Mouse (Mus musculus) liver, embryonic 12.5 days (tissue): ENCODE measurements around the gene Slc16a14. TPM values are rescaled to one million over a fixed set of nuclear protein-coding genes. Genes with fewer than 3 reads are reported as not detected.
"Not testable (repeated sequence)": the region's sequence is repeated elsewhere in the genome, so short reads cannot be mapped to it uniquely, and the experiment has no call there.

ENCODE experiments used
- ATAC-seq: fragments of 200-750 bp; cut with Nextera tagmentation; 2 replicates; pipeline ENCODE4 v1.8.0; 2017; ENCODE audit warnings: moderate number of reproducible peaks, mild to moderate bottlenecking, moderate library complexity
- H3K27ac ChIP-seq: fragments of 300-500 bp; sonication (generic); 2 replicates; pipeline ENCODE4 v1.5.1; 2016; ENCODE audit warnings: mild to moderate bottlenecking
- H3K27me3 ChIP-seq: fragments of 300-500 bp; sonication (generic); replicated peaks from 2 replicates; pipeline ENCODE4 v1.6.1; 2016; ENCODE audit warnings: mild to moderate bottlenecking, moderate library complexity
- H3K36me3 ChIP-seq: fragments of 300-500 bp; sonication (generic); 2 replicates; pipeline ENCODE4 v1.6.1; 2016; ENCODE audit warnings: mild to moderate bottlenecking, moderate library complexity
- H3K4me1 ChIP-seq: fragments of 300-500 bp; sonication (generic); 2 replicates; pipeline ENCODE4 v1.6.1; 2016
- H3K4me2 ChIP-seq: fragments of 300-500 bp; sonication (generic); 2 replicates; pipeline ENCODE4 v1.6.1; 2016; ENCODE audit warnings: mild to moderate bottlenecking, moderate library complexity
- H3K4me3 ChIP-seq: fragments of 300-500 bp; sonication (generic); 2 replicates; pipeline ENCODE4 v1.5.1; 2016; ENCODE audit warnings: mild to moderate bottlenecking, moderate library complexity
- H3K9ac ChIP-seq: fragments of 300-500 bp; sonication (generic); 2 replicates; pipeline ENCODE4 v1.6.1; 2016; ENCODE audit warnings: mild to moderate bottlenecking, moderate library complexity
- H3K9me3 ChIP-seq: fragments of 300-500 bp; sonication (generic); replicated peaks from 2 replicates; pipeline ENCODE4 v1.6.1; 2016; ENCODE audit warnings: mild to moderate bottlenecking, moderate library complexity
- WGBS: fragments of 180-500 bp; shearing (Covaris S2); methylation state at CpG from one replicate; pipeline ENCODE4 v1.1.7; 2016; ENCODE audit not compliant: insufficient replicate concordance; 5-methylcytosine and 5-hydroxymethylcytosine counted together
- polyA plus RNA-seq: library from polyadenylated mRNA; unstranded; fragments of >200 nt; fragmentation: Nextera tagmentation; extraction: Ambion mirVana; gene quantifications from 2 replicates; pipeline ENCODE4 v1.2.1, GENCODE M21; 2016

The Slc16a14 gene
- 0.05 TPM in 1 of 2 replicates, not detected in the other for polyA plus RNA-seq

GRCm38 (mm10) chr1:84934503-84935333 lies at the start of gene Slc16a14:
TSS of gene Slc16a14 (minus strand) at chr1:84935134.
- H3K36me3 ChIP-seq = no peaks in the 10 kb centered on the region
- WGBS = 1% methylated on average over 59 of the region's 59 CpGs
- ATAC-seq = peak; percentile 52
- H3K9me3 ChIP-seq = no peaks in the 10 kb centered on the region
- H3K4me3 ChIP-seq = peak within 1 kb of the TSS; percentile 40
- no peak within 1 kb of the TSS for H3K27ac ChIP-seq
- H3K4me1 ChIP-seq = no peaks in the 10 kb centered on the region; the same call in 1 of the 2 replicates
- peaks cover 29% of the 10 kb centered on the region for H3K27me3 ChIP-seq
- H3K9ac ChIP-seq = no peak within 1 kb of the TSS
- H3K4me2 ChIP-seq = peak within 1 kb of the TSS; percentile 64

GRCm38 (mm10) chr1:84961779-84962178 lies 26.8 kb upstream of the Slc16a14 start:
- not testable (repeated sequence) for H3K9me3 ChIP-seq, H3K36me3 ChIP-seq, H3K27me3 ChIP-seq, H3K4me2 ChIP-seq, H3K4me1 ChIP-seq, H3K4me3 ChIP-seq, H3K9ac ChIP-seq, H3K27ac ChIP-seq, ATAC-seq
- 13% methylated on average over 12 of the region's 12 CpGs for WGBS

GRCm38 (mm10) chr1:84957713-84958112 lies 22.8 kb upstream of the Slc16a14 start:
- H3K27me3 ChIP-seq, H3K4me3 ChIP-seq, H3K27ac ChIP-seq, ATAC-seq, H3K4me2 ChIP-seq, H3K4me1 ChIP-seq, H3K36me3 ChIP-seq, H3K9me3 ChIP-seq, H3K9ac ChIP-seq: not testable (repeated sequence)
- WGBS = 62% methylated on average over 4 of the region's 4 CpGs

- not testable (repeated sequence) for H3K36me3 ChIP-seq, H3K9ac ChIP-seq, H3K9me3 ChIP-seq, H3K27me3 ChIP-seq, ATAC-seq, H3K4me3 ChIP-seq, H3K4me2 ChIP-seq, H3K4me1 ChIP-seq, H3K27ac ChIP-seq
- 79% methylated on average over 3 of the region's 3 CpGs for WGBS
These were observed 21.8 kb upstream of the Slc16a14 start for GRCm38 (mm10) chr1:84956771-84957170.

- Histone ChIP-seq H3K36me3 (no peaks in the 10 kb centered on the region), H3K27me3 (no peaks in the 10 kb centered on the region), H3K4me3 (no peak overlapping the region), H3K4me2 (no peak overlapping the region), H3K4me1 (no peaks in the 10 kb centered on the region), H3K9ac (no peak overlapping the region), H3K27ac (no peak overlapping the region), H3K9me3 (peaks cover 6% of the 10 kb centered on the region; the same call in 1 of the 2 replicates)
- WGBS = 73% methylated on average over 10 of the region's 10 CpGs
- no peak for ATAC-seq
These were observed 17.7 kb upstream of the Slc16a14 start for GRCm38 (mm10) chr1:84952456-84953181.

GRCm38 (mm10) chr1:84951566-84951965 lies 16.6 kb upstream of the Slc16a14 start:
- 76% methylated on average over 3 of the region's 3 CpGs for WGBS
- Histone ChIP-seq H3K27me3 (no peaks in the 10 kb centered on the region), H3K36me3 (no peaks in the 10 kb centered on the region), H3K27ac (no peak overlapping the region), H3K9me3 (peaks cover 2% of the 10 kb centered on the region; the same call in 1 of the 2 replicates), H3K9ac (no peak overlapping the region), H3K4me2 (no peak overlapping the region), H3K4me1 (no peaks in the 10 kb centered on the region), H3K4me3 (no peak overlapping the region)
- ATAC-seq = no peak

GRCm38 (mm10) chr1:84947390-84947789 lies 12.5 kb upstream of the Slc16a14 start:
- Histone ChIP-seq H3K4me1 (no peaks in the 10 kb centered on the region), H3K27me3 (no peaks in the 10 kb centered on the region), H3K4me2 (no peak overlapping the region), H3K27ac (no peak overlapping the region), H3K9me3 (no peaks in the 10 kb centered on the region; the same call in 1 of the 2 replicates), H3K4me3 (no peak overlapping the region), H3K36me3 (no peaks in the 10 kb centered on the region), H3K9ac (no peak overlapping the region)
- peak; percentile 57; the same call in 1 of the 2 replicates for ATAC-seq
- WGBS = 55% methylated on average over 2 of the region's 2 CpGs

- no peak overlapping the region for H3K9ac ChIP-seq
- H3K27ac ChIP-seq = no peak overlapping the region
- H3K4me3 ChIP-seq = no peak overlapping the region
- no peak overlapping the region for H3K4me2 ChIP-seq
- no peaks in the 10 kb centered on the region for H3K9me3 ChIP-seq
- WGBS = 67% methylated on average over 3 of the region's 3 CpGs
- ATAC-seq = no peak
- H3K4me1 ChIP-seq = no peaks in the 10 kb centered on the region
- H3K27me3 ChIP-seq = no peaks in the 10 kb centered on the region
- no peaks in the 10 kb centered on the region for H3K36me3 ChIP-seq
These were observed 11.0 kb upstream of the Slc16a14 start for GRCm38 (mm10) chr1:84945950-84946349.

GRCm38 (mm10) chr1:84943549-84943948 lies 8.6 kb upstream of the Slc16a14 start:
- no peak overlapping the region for H3K9ac ChIP-seq
- no peak for ATAC-seq
- no peak overlapping the region for H3K4me3 ChIP-seq
- no peaks in the 10 kb centered on the region for H3K27me3 ChIP-seq
- no peaks in the 10 kb centered on the region for H3K36me3 ChIP-seq
- no peak overlapping the region for H3K27ac ChIP-seq
- no peaks in the 10 kb centered on the region for H3K4me1 ChIP-seq
- no peak overlapping the region for H3K4me2 ChIP-seq
- H3K9me3 ChIP-seq = no peaks in the 10 kb centered on the region
- WGBS = 89% methylated on average over 4 of the region's 4 CpGs

GRCm38 (mm10) chr1:84942666-84943065 lies 7.7 kb upstream of the Slc16a14 start:
- no peaks in the 10 kb centered on the region for H3K27me3 ChIP-seq
- no peaks in the 10 kb centered on the region for H3K4me1 ChIP-seq
- H3K27ac ChIP-seq = no peak overlapping the region
- H3K4me2 ChIP-seq = no peak overlapping the region
- no peaks in the 10 kb centered on the region for H3K36me3 ChIP-seq
- ATAC-seq = no peak
- no peaks in the 10 kb centered on the region for H3K9me3 ChIP-seq
- H3K9ac ChIP-seq = no peak overlapping the region
- no peak overlapping the region for H3K4me3 ChIP-seq

GRCm38 (mm10) chr1:84940322-84940721 lies 5.4 kb upstream of the Slc16a14 start:
- Histone ChIP-seq H3K27ac (no peak overlapping the region), H3K4me3 (no peak overlapping the region), H3K9me3 (no peaks in the 10 kb centered on the region), H3K27me3 (peaks cover 8% of the 10 kb centered on the region), H3K4me1 (no peaks in the 10 kb centered on the region), H3K4me2 (no peak overlapping the region), H3K9ac (no peak overlapping the region), H3K36me3 (no peaks in the 10 kb centered on the region)
- no peak for ATAC-seq
- WGBS = 59% methylated on average over 2 of the region's 2 CpGs

- Histone ChIP-seq H3K4me2 (no peak overlapping the region), H3K4me1 (no peaks in the 10 kb centered on the region), H3K27ac (no peak overlapping the region), H3K36me3 (no peaks in the 10 kb centered on the region), H3K27me3 (peaks cover 17% of the 10 kb centered on the region), H3K4me3 (no peak overlapping the region), H3K9me3 (no peaks in the 10 kb centered on the region), H3K9ac (no peak overlapping the region)
- WGBS = 63% methylated on average over 4 of the region's 4 CpGs
- ATAC-seq = no peak
These were observed 4.5 kb upstream of the Slc16a14 start for GRCm38 (mm10) chr1:84939466-84939865.
